Mouse (Mus musculus) left cerebral cortex, postnatal 10 days (tissue): Measurements from ENCODE around the gene Cdkn3. TPM values are rescaled to one million over a fixed set of nuclear protein-coding genes. Genes with fewer than 3 reads are reported as not detected.

Experiments used
- DNase-seq, 2 experiments: peaks; one replicate each; pipeline ENCODE4 v3.0.0; 2021 to 2022; ENCODE audit warnings: low spot score in 2 of 2, mixed read lengths in 1 of 2; ENCODE audit errors: extremely low spot score in 1 of 2
- intact Hi-C: fragments of 180-260 bp; cut with DNase I; formaldehyde crosslinking; loops from one replicate; pipeline ENCODE4 v1.15.1; 2025
- total RNA-seq, 2 experiments: library from RNA; stranded (reverse); gene quantifications; 2 replicates each; pipeline ENCODE4 v1.2.3; 2021

Gene Cdkn3
- total RNA-seq, 2 experiments from 2014 or later: 1.9 to 2.0 TPM

DNA sequence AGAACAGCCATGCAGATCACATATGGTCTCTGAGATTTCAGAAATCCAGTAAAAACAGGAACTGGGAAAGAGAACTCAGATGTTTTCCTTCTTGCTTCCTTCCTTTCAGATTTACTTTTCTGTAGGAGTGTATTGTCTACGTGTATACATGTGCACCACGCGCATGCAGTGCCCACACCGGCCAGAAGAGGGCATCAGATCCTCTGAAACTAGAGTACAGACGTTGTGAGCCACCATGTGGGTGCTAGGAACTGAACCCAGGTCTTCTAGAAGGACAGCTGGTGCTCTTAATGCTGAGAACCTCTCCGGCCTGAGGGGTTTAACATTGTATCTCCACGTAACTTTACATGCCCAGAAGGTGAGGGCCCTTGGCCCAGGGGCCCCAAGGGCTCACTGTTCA lies 18.9 kb downstream of the Cdkn3 start:
- intact Hi-C loops: no loop called here
- DNase-seq: no peak

DNA sequence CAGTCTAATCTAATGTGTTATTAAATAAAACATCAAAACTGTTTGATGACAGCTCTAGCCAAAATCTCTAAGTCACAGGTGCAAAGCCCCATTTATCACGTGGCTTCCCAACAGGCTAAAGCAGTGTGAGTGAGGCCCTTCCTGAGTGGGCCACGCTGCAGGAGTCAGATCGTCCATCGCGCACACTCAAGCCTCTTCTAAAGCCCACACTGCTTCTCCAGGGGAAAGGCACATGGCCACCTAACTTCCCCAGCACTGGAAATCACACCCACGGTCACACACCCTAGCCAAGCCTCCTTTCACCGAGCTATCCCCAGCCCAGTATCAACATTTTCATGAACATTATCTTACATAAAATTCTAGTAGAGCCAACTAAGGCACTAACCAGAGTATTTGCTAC lies 20.7 kb downstream of the Cdkn3 start:
- DNase-seq: no peak
- intact Hi-C loops: no loop called here

DNA sequence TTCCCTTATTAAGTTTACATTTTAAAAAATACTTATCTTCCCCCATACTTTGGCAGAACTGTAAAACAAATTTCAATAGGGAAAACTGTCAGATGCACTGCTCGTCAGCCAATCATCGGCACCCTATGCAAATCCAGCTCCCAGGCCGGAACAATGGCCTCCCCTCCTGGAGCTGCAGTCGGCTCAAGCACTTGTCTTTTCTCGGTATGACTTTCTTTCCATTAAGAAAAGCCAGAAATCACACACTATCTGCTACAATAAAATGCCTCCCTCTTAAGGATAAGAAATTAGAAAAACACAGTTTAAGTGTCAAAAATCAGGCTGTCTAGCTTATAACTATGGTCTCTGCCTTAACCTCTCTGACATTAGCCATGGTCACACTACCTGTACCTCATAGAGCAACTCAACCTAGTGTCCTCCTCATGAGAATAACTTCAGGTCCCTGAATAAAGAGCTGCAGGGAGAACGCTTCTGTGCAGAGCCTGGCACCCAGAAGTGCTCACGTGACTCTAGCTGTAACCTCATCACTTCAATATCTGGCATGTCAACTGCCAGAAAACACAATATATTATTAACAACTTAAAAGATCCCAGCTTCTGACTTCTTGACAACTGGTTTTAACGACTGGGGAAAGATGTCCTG lies 22.0 kb downstream of the Cdkn3 start:
- intact Hi-C loops: no loop called here
- DNase-seq: no peak

DNA sequence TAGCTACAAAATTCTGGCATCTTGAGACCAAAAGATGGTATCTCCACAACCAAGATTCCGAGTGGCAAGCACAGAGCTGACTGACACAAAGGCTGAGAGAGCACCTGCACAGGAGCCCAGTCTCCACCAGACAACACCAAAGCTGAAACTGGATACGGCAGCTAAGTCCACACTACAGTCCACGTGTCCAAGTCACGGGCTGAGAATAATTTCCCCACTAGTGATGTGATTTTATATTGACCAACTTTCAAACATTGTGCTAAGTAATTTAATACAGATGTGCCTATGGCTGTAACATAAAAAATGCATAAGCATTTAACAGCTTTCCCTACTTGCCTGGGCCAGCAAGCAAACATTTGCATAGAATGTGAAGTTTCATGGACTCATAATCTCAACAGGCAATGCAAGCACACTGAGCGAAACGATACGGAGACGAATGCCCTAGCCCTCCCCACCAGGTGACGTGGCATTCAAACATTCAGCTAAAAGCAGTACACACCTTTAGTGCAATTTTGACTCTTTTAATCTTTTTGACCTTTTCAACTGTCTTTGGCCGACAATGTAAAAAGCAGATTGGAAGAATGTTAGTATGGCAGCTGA lies 23.1 kb downstream of the Cdkn3 start:
- intact Hi-C loops: no loop called here

DNA sequence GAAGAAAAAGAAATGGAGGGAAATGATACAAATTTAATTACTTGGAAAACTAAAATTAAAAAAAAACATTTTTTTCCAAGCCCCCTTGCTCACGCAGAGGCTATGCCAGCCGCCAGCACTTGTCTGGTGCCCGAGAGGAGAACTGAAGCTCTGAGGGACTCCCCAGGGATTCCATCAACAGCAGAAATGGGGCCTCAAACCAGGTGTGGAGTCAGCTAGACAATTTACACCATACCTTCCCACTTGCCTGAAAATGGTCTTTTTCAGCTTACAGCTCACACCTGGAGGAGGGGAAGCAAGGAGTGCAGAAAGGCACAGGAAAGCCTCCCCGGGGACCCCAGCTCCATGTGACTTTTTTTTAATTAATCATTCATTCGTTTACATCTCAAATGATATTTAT lies 24.9 kb downstream of the Cdkn3 start:
- DNase-seq: no peak
- intact Hi-C loops: no loop called here

More for the DNA sequence above, 23.1 kb downstream of the Cdkn3 start:
- no peak for DNase-seq

DNA sequence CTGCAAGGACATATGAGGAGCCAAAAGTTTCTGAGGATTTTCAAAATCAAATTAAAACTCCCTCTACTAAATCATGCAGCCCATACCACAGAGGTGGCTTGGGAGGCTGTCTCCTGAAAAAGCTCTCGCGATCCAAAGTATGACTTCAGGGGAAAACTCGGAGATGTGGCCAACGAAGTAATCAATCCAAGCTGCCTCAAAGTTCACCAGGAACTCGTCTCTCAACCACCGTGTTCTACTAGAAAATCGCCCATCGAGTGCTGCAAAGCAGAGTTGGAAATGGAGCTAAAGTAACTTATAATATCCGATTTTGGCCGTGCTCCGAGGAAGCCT lies 27.1 kb downstream of the Cdkn3 start:
- DNase-seq: peak in 1 of 2 experiments; percentile 23
- intact Hi-C loops: no loop called here

DNA sequence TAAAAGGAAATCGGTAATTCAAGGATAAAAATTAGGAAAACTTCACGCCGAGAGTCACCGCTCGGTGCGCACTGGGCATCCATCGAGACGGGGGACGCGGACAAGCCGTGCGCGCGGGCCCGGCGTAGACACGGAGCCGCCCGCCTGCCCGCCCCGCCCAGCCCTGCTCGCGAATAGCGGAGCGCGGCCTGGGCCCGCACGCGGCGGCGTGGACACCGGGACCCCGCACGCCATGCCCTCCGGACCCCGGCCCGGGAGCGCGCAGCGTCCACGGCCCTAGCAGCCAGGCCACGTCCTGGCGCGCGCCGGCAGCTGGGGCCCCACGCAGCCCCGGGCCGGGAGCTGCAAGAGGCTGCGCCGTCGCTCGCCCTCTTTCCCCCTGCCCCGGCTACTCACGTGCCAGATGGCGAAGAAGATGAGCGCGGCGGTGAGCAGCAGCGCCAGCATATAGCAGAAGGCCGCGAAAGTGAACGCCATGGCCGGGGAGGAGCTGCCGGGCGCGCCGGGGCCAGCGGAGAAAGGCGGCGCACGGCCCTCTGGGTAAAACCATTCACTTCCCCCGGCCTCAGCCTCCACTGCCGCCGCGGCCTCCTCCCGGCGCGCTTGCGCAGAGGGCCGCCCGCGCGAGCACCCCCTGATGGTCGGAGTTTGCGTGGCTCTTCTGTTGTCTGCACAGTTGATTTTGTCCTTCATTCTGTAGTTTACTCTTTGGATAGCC lies 27.6 kb downstream of the Cdkn3 start, which contains the start of gene Cnih1:
Cnih1 (minus strand) TSS at position 625 of the 718 bp plus-strand sequence.
- intact Hi-C loops: no loop called here
- DNase-seq: peak; percentile 83 to 93

DNA sequence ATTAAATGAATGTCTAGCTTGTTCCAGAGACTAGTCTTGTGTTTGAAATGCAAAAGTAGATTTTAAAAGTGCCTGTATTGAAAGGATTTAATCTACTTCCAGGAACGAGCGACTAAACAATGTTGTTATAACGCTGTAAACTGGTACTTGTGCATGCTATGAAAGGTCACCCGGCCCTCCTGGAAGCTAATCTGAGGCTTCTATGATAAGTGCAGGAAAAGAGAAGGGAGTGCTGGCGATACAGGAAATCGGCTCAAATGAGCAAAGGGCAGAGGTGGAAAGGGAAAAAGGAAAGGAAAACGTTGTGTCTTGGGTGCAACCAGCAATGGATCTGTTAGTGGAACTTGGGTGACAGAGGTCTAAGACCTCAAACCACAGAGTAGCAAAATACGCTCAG lies 28.2 kb downstream of the Cdkn3 start:
- intact Hi-C loops: no loop called here
- no peak for DNase-seq

DNA sequence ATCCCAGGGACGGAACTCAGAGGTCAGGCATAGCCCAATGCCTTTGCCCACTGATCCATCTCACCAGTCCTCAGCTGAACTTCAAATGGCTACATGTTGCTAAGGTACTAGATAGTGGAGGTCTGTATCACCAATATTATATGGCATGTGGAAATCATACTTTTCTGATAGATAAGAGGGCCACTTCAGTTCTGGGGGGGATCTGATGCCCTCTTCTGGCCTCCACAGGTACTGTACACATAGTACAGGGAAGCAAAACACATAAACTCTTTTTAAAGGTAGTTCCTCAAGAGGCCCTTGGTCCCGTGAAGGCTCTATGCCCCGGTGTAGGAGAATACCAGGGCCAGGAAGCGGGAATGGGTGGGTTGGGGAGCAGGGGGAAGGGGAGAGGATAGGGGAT lies 30.0 kb downstream of the Cdkn3 start:
- intact Hi-C loops: no loop called here
- DNase-seq: no peak

DNA sequence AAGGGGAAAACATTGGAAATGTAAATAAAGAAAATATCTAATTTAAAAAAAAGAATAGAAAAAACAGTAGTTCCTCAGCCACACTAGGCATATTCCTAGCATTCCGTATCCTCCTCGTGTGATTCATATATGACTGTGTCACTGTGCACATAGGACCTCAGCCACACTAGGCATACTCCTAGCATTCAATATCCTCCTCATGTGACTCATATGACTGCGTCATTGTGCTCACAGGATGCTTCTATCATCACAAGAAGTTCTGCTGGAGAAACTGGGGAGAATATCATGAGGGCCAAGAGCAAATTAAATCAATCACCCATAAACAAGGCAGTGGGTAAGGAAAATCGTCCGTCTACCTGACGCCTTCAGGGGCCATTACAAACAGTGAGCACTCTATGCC lies 30.4 kb downstream of the Cdkn3 start:
- no peak for DNase-seq

DNA sequence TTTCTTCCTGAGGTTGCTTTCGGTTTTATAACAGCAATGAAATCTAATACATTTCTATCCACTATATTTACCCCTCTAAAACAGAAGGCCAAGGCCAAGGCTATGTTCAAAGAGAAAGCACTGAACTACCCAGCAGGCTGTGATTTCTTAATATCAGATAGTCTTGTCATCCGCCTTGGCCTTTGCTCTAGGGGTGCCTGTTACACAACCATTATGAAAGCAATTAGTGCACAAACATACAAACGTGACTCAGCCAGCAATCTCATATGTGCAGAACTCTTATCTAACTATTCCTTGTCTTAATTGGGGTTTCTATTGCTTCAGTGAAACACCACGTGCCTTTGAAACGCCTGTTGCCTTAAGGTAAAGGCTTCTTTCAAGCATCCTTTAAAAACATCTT lies 33.8 kb downstream of the Cdkn3 start:
- intact Hi-C loops: no loop called here
- DNase-seq: no peak

More for the DNA sequence above, 30.4 kb downstream of the Cdkn3 start:
- intact Hi-C loops: no loop called here

DNA sequence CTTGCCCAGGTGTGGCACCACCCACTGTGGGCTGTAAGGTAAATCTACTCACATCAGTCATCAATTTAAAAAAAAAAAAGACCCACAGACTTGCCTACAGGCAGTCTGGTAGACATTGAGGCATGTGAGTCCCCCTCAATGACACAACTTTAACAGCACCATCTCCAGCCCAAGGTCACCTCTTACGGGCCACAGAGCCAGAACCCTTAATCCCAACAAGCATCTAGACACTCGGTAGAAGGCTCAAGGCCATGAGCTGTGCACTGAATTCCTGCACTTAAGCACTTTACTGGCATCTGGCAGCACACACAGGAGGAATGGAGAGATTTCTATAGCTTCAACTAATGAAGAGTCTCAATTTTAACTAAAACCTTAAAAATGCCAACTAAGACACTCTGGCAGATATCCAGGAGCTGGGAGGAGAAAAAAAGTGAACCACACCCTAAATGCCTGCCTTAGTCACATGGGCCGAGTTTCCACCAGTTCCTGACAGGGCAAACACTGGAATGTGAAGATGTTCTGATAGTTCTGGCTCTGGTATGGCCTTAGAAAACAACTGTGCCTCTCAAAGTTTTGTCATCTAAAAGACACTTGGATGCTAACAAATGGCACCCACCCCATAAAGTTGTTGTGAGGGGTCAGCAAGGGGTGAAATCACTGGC lies 40.5 kb downstream of the Cdkn3 start:
- intact Hi-C loops: no loop called here

DNA sequence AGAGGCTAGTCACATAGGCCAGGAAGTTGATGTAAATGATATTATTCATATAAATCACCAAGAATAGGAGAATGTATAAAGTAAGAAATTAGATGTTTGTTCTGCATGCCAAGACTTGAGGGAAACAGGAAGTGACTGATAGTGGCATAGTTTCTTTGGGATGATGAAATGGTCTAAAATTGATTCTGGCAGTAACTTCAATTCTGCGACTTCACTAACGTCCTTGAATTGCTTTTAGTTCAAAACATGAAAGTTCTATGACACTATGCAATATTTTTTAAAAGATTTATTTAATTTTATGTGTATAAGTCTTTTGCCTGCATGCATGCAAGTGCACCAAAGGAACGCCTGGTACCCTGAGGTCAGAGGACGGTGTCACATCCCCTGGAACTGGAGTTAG lies 42.9 kb downstream of the Cdkn3 start:
- DNase-seq: no peak
- intact Hi-C loops: no loop called here

More for the DNA sequence above, 40.5 kb downstream of the Cdkn3 start:
- no peak for DNase-seq

DNA sequence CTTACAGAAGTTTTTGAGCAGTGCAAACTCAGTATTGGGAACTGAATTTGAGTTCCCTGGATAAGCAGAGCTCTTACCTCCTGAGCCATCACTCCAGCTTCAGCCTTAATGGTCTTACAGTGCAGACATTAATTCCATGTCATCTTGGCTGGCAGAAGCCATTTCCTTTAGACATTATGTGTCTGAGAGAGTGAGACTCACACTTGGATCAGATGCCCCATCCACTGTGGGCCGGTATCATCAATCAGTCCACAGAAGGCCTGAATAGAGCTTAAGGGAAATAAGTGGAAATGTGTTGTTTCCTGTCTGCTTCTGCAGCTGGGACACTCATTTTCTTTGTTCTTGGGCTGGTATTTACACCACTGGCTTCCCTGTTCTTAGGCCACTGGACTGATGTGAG lies 43.5 kb downstream of the Cdkn3 start:
- intact Hi-C loops: no loop called here
- no peak for DNase-seq

DNA sequence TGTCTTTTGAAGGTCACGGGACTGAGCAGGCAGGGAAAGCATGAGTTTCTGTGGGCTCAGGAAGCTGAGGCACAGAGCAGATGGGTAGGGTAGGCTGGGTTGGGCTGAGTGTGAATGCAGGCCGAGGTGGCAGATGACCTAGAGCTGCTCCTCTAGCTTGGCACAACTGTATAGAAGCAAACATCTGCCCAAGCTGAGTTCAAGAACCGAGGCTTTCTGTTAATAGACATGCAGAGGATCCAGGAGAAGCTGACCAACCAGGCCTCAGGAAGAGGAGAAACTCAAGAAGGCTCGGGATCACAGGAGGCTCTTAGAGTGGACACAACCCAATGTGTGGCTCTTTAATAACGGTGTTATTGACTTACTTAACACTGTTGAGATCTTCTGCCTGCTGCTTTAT lies 45.8 kb downstream of the Cdkn3 start:
- DNase-seq: no peak
- intact Hi-C loops: no loop called here

DNA sequence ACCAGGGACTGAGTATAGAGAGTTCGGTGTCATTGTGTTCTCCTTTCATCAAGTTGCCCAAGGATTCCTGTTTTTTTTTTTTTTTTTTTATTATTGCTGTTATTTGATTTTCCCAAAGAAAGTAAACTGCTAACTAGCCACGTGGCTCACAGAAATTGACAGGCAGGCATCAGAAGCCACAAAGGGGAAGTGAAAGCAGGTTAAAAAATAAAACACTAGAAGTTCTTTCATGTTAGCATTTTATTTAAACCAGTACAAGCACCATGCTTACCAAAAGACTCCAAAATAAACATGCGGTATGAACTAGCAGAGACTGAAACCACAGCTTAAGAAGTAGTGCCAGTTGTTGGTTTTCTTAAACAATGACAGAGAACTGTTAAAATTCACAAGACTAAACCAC lies 47.6 kb downstream of the Cdkn3 start:
- DNase-seq: no peak
- intact Hi-C loops: no loop called here

DNA sequence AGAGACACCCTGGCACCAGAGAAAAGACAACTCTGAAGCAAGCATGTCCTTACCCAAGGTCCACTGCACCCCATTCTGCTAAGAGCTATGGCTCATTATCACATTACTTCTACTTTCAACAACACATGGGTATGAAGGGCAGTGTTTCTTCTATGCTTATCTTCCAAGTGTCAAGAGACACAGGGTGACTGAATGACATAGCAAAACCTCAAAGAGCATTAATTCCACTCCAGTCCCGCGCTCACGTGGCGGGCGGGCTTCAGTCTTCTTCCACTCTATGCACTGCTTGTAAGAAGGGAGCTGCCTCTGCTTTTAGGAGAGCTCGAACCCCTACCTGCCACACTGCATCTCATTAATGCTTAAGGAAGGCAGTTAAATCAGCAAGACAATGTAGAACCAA lies 55.3 kb downstream of the Cdkn3 start:
- intact Hi-C loops: no loop called here
- no peak for DNase-seq

DNA sequence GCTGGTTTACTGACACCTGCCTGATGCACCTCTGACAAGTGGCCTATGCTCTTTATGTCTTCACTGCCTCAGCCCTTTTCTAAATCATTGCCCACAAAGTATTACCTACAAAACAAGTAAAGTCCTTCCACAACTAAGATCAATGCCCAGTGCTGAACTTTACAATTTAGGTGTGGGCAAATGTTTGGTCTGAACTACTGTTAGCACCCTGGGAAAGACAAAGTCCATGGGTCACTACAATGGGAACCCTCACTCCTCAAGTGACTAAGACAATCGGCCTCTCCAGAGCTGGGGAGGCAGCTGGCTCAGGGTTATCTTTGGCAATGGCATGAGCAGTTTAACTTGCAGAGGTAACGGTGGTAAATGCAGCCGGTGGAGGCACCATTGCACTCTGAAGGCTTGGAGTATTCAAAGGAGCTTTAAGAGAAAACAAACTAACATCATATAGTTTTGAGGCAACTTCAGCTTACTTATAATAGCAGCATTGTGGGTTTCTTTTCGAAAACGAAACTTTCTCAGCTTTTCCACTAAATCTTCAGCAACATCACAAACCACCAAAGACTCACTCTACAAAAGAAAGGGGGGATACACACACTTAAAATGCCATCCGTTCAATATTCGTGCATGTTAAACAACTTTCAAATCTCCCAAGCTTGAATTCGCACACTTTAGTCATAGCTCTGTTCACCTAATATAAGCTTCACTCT lies 56.7 kb downstream of the Cdkn3 start:
- intact Hi-C loops: no loop called here
- DNase-seq: no peak

DNA sequence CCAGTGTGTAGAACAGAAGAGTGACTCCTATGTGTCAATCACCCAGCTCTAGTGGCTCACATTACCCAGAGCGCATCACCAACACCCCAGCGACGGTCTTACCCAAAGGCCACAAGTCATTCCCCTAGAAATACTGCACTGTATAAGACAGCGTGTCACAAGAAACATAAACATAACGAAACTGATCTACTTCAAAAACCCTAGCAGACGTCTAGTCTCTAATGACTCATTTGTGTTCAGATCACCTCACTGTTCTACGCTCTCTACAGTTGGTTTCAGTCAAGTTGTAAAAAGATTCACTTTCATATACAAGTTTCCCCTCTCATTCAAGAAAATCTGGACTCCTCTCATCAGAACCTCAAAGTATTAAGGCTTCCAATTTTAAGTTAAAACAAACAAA lies 58.4 kb downstream of the Cdkn3 start:
- no peak for DNase-seq
- intact Hi-C loops: no loop called here
